Mouse (Mus musculus): ENCODE measurements around the gene Rhebl1.

Gene Rhebl1

GRCm38 (mm10) chr15:98853161-98853937, 41.0 kb downstream of the Rhebl1 start:
- in situ Hi-C loops (cut with MboI; ENCODE audit: unreplicated experiment in 2 of 2), result no loop called here

- in situ Hi-C loops (cut with MboI; ENCODE audit: unreplicated experiment in 2 of 2), result no loop called here
Measured at GRCm38 (mm10) chr15:98852733-98853132, 41.6 kb downstream of the Rhebl1 start.

GRCm38 (mm10) chr15:98852071-98852470, 42.3 kb downstream of the Rhebl1 start:
- in situ Hi-C loops (cut with MboI; ENCODE audit: unreplicated experiment in 2 of 2), result no loop called here

GRCm38 (mm10) chr15:98851229-98851818, 43.0 kb downstream of the Rhebl1 start:
- in situ Hi-C loops (cut with MboI; ENCODE audit: unreplicated experiment in 2 of 2), result no loop called here

- in situ Hi-C loops (cut with MboI; ENCODE audit: unreplicated experiment in 2 of 2), result no loop called here
Measured at GRCm38 (mm10) chr15:98850668-98851067, 43.7 kb downstream of the Rhebl1 start.

GRCm38 (mm10) chr15:98849956-98850600, 44.3 kb downstream of the Rhebl1 start:
- in situ Hi-C loops (cut with MboI; ENCODE audit: unreplicated experiment in 2 of 2), result no loop called here

GRCm38 (mm10) chr15:98849165-98849564, 45.2 kb downstream of the Rhebl1 start:
- in situ Hi-C loops (cut with MboI; ENCODE audit: unreplicated experiment in 2 of 2), result no loop called here

GRCm38 (mm10) chr15:98846140-98846539, 48.2 kb downstream of the Rhebl1 start:
- in situ Hi-C loops (cut with MboI; ENCODE audit: unreplicated experiment in 2 of 2), result no loop called here

GRCm38 (mm10) chr15:98845149-98845548, 49.2 kb downstream of the Rhebl1 start:
- in situ Hi-C loops (cut with MboI; ENCODE audit: unreplicated experiment in 2 of 2), result no loop called here

- in situ Hi-C loops (cut with MboI; ENCODE audit: unreplicated experiment in 2 of 2), result no loop called here
Measured at GRCm38 (mm10) chr15:98843595-98844223, 50.6 kb downstream of the Rhebl1 start.

- in situ Hi-C loops (cut with MboI; ENCODE audit: unreplicated experiment in 2 of 2), result no loop called here
Measured at GRCm38 (mm10) chr15:98839671-98840585, 54.4 kb downstream of the Rhebl1 start.

GRCm38 (mm10) chr15:98839161-98839560, 55.2 kb downstream of the Rhebl1 start:
- in situ Hi-C loops (cut with MboI; ENCODE audit: unreplicated experiment in 2 of 2), result no loop called here

- in situ Hi-C loops (cut with MboI; ENCODE audit: unreplicated experiment in 2 of 2), result no loop called here
Measured at GRCm38 (mm10) chr15:98837743-98838103, 56.6 kb downstream of the Rhebl1 start.

- in situ Hi-C loops (cut with MboI; ENCODE audit: unreplicated experiment in 2 of 2), result no loop called here
Measured at GRCm38 (mm10) chr15:98837006-98837742, 57.2 kb downstream of the Rhebl1 start.

- in situ Hi-C loops (cut with MboI; ENCODE audit: unreplicated experiment in 2 of 2), result no loop called here
Measured at GRCm38 (mm10) chr15:98835291-98835690, 59.0 kb downstream of the Rhebl1 start.

- in situ Hi-C loops (cut with MboI; ENCODE audit: unreplicated experiment in 2 of 2), result no loop called here
Measured at GRCm38 (mm10) chr15:98834059-98834458, 60.3 kb downstream of the Rhebl1 start.

GRCm38 (mm10) chr15:98833281-98833680, 61.1 kb downstream of the Rhebl1 start:
- in situ Hi-C loops (cut with MboI; ENCODE audit: unreplicated experiment in 2 of 2), result no loop called here

GRCm38 (mm10) chr15:98832161-98833058, 61.9 kb downstream of the Rhebl1 start:
- in situ Hi-C loops (cut with MboI; ENCODE audit: unreplicated experiment in 2 of 2), result no loop called here

- in situ Hi-C loops (cut with MboI; ENCODE audit: unreplicated experiment in 2 of 2), result no loop called here
Measured at GRCm38 (mm10) chr15:98831684-98832035, 62.7 kb downstream of the Rhebl1 start.

All from v-Abl transformed pro-B cells (cell line).